Mouse (Mus musculus): ENCODE results near the gene Ncor2. TPM values are rescaled to one million over a fixed set of nuclear protein-coding genes. Genes with fewer than 3 reads are reported as not detected.

Ncor2 gene
- polyA plus RNA-seq, 1 experiment = 75.8 TPM

DNA sequence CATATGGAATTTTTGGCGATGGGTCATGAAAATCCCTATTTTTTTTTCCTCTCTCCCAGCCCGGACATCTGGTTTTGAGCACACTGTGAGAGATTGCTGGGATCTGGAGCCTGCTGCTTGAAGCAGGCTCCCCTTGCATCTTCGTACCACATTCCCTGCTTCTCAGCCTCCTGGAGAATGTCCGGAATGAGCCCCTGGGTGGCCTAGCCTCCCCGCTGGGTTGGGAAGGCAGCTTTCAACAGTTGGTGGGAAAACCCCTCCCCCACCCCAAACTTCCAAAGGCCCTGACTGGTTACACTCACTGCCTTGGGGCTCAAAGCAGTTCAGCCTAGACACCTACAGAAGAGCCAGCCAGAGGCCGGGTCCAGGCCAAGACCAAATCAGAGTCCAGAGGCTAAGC lies 5.8 kb upstream of the Ncor2 start:
- Histone ChIP-seq H3K27ac (ENCODE audit: control insufficient read depth, insufficient read depth, low read length) (no peak overlapping the region), H3K4me1 (replicated peaks; ENCODE audit: control insufficient read depth, insufficient read depth, low read length) (peaks cover 18% of the 10 kb centered on the region), H3K4me3 (ENCODE audit: control insufficient read depth, insufficient read depth, low read length) (no peak overlapping the region), H3K27me3 (ENCODE audit: control insufficient read depth, insufficient read depth, low read length) (no peaks in the 10 kb centered on the region), H3K36me3 (ENCODE audit: control insufficient read depth, insufficient read depth, low read length) (no peaks in the 10 kb centered on the region)
- TF ChIP-seq CTCF (IDR thresholded peaks at IDR 0.05; ENCODE audit: borderline replicate concordance, control insufficient read depth, extremely low read depth, insufficient read depth, low read length, poor library complexity) (no peak), POLR2A (IDR thresholded peaks at IDR 0.05; ENCODE audit: control insufficient read depth, extremely low read depth, insufficient read depth, low read length, poor library complexity) (no peak)
- WGBS = 90% methylated on average over 6 of the region's 6 CpGs
- no peak for DNase-seq

DNA sequence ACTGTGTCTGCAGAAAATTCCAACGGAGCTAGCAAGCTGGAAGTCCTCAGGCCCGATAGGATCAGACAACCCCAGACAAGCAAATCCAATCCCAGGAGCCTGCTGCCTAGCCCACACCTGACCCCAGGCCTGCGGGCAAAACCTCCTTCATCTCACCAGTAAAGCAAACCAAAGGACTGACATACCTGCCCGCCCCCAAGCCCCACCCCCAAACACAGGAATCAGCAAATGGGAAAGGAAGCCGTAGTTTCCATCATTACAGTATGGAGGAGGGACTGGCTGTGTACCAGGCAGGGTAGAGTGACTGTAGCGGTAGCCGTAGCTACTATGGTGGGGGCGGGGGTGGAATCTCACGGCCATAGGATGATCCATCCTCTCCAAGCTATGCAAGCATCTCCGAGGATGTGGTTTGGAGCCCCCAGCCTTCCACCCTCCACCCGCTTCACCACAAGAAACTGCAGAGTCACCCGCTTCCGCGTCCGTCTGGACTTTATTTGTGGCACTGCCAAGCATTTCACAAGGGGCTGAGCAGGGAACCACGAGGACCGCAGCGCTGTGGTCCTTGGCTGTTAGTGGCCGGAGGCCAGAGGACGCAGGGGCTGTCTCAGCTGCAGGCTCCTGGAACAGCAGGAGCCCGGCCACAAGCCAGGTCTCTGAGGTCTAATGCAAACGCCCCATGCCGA lies 4.4 kb upstream of the Ncor2 start:
- H3K27ac ChIP-seq (ENCODE audit: control insufficient read depth, insufficient read depth, low read length) = no peak overlapping the region
- peaks cover 21% of the 10 kb centered on the region for H3K4me1 ChIP-seq (replicated peaks; ENCODE audit: control insufficient read depth, insufficient read depth, low read length)
- TF ChIP-seq CTCF (IDR thresholded peaks at IDR 0.05; ENCODE audit: borderline replicate concordance, control insufficient read depth, extremely low read depth, insufficient read depth, low read length, poor library complexity) (no peak), POLR2A (IDR thresholded peaks at IDR 0.05; ENCODE audit: control insufficient read depth, extremely low read depth, insufficient read depth, low read length, poor library complexity) (no peak)
- WGBS = 7% methylated on average over 23 of the region's 23 CpGs
- no peaks in the 10 kb centered on the region for H3K27me3 ChIP-seq (ENCODE audit: control insufficient read depth, insufficient read depth, low read length)
- DNase-seq = peak; percentile 31
- no peak overlapping the region for H3K4me3 ChIP-seq (ENCODE audit: control insufficient read depth, insufficient read depth, low read length)
- no peaks in the 10 kb centered on the region for H3K36me3 ChIP-seq (ENCODE audit: control insufficient read depth, insufficient read depth, low read length)

DNA sequence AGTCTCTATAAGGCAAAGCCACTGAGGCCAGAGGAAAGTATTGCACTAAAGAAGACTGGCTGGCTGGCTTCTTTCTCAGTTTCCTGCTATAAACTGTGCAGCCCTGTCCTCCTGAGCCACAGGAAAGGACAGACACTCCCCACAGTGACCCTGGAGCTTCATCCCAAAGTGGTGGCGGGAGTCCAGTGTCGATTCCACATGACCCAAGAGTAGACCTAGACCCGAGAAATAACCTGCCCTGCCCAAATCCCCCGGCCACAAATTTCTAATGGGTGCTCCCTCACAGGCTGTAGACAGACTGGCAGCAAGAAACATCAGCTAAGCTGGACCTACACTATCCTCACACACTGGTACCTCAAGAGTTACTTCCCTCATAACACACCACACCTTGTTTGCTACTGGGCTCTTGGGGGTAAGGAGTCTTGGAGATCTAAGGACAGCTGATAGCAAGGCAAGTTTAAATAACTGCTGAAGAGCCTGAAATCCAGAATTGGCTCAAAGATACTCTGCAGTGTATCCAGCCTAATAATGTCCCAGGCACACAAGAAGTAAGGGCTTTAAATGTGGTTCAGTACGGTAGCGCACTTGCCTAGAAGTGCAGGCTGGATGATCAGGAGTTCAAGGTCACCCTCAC lies 1.7 kb upstream of the Ncor2 start:
- no peak overlapping the region for H3K27ac ChIP-seq (ENCODE audit: control insufficient read depth, insufficient read depth, low read length)
- H3K27me3 ChIP-seq (ENCODE audit: control insufficient read depth, insufficient read depth, low read length) = no peaks in the 10 kb centered on the region
- TF ChIP-seq POLR2A (IDR thresholded peaks at IDR 0.05; ENCODE audit: control insufficient read depth, extremely low read depth, insufficient read depth, low read length, poor library complexity) = no peak
- TF ChIP-seq CTCF (IDR thresholded peaks at IDR 0.05; ENCODE audit: borderline replicate concordance, control insufficient read depth, extremely low read depth, insufficient read depth, low read length, poor library complexity) = no peak
- no peaks in the 10 kb centered on the region for H3K36me3 ChIP-seq (ENCODE audit: control insufficient read depth, insufficient read depth, low read length)
- WGBS = 89% methylated on average over 6 of the region's 6 CpGs
- H3K4me1 ChIP-seq (replicated peaks; ENCODE audit: control insufficient read depth, insufficient read depth, low read length) = peaks cover 35% of the 10 kb centered on the region
- no peak overlapping the region for H3K4me3 ChIP-seq (ENCODE audit: control insufficient read depth, insufficient read depth, low read length)
- no peak for DNase-seq

DNA sequence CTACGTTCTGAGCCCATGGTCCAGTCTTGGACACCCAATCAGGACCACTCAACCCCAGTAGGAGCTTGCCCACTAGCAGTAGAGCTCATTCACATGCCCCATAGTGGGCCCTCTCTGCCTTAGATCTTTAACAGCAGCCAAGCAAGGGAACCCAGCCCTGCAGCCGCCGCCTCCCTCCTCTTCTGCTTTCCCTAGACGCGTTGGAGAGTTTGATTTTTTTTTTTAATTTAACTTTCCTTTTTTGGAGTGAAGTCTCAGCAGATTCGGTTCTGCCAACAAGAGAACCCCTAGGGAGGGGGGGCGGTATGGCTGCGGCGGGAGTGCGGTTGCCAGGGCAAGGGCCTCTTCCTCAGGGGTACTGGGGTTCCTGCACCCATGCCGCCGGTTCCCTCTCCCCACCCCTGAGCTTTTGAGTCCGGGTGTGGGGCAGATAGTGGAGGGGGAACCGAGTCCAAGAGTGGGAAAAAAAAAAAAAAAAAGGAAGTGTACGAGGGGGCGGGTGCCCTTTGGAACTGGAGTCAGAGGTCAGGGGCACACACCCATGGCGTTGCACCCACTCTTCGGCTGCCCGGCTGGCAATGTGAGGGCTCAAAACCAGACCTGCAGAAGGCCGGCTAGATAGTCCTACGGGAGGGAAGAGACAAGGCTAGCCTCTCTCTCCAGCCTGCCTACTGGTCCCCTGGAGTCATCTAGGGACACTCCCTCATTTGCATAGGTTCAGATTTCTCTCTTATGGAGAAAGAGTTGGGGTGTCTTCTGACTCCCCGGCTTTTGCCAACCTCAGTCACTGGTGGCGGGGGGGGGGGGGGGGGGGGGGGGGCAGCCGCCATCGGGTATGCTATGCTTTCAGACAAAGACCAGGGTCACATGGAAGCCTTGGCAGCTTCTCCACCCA lies 963 bp upstream of the Ncor2 start:
- no peaks in the 10 kb centered on the region for H3K36me3 ChIP-seq (ENCODE audit: control insufficient read depth, insufficient read depth, low read length)
- no peak for TF ChIP-seq POLR2A (IDR thresholded peaks at IDR 0.05; ENCODE audit: control insufficient read depth, extremely low read depth, insufficient read depth, low read length, poor library complexity)
- no peak for TF ChIP-seq CTCF (IDR thresholded peaks at IDR 0.05; ENCODE audit: borderline replicate concordance, control insufficient read depth, extremely low read depth, insufficient read depth, low read length, poor library complexity)
- H3K4me3 ChIP-seq (ENCODE audit: control insufficient read depth, insufficient read depth, low read length) = peak overlapping the region; percentile 46
- H3K27ac ChIP-seq (ENCODE audit: control insufficient read depth, insufficient read depth, low read length) = no peak overlapping the region
- H3K4me1 ChIP-seq (replicated peaks; ENCODE audit: control insufficient read depth, insufficient read depth, low read length) = peaks cover 35% of the 10 kb centered on the region
- peak; percentile 44 for DNase-seq
- under 1% methylated on average over 25 of the region's 25 CpGs for WGBS
- no peaks in the 10 kb centered on the region for H3K27me3 ChIP-seq (ENCODE audit: control insufficient read depth, insufficient read depth, low read length)

DNA sequence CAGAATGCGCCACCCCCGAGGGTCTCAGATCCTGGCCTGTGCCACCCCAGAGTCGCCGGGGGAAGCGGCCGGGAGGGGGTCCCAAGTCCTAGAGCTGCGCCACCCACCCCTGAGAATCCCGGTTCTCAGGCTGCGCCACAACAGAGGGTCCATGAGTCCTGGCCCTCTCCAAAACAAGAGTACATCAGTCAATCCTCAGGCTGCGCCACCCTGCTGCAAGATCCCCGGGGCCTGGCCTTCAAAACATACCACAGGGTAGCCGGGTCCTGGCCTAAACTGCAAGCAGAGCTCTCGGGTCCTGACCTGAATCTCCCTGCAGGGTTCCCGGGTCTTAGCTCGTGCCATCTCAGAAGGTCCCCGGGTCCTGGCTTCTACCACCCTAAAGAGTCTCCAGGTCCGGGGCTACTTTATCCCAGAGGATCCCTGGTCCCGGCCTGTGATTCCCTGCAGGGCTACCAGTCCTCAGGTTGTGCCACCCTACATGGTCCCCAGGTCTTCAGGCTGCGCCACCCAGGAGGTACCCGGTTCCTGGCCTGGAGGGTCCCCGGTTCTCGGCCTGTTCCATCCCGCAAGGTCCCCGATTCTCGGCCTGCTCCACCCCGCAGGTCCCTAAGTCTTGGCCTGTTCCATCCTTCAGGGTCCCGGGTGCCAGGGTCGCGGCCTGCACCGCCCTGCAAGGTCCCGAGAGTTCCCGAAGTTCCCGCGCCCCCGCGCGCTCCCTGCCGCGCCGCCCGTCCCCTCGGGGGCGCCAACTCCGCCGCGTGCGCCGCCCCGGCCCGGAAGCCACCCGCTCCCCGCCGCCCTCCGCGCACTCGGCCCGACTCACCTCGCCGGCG lies 630 bp downstream of the Ncor2 start:
- whole genome bisulfite sequencing = under 1% methylated on average over 58 of the region's 60 CpGs
- H3K4me1 ChIP-seq (replicated peaks; ENCODE audit: control insufficient read depth, insufficient read depth, low read length) = peaks cover 29% of the 10 kb centered on the region
- H3K36me3 ChIP-seq (ENCODE audit: control insufficient read depth, insufficient read depth, low read length) = no peaks in the 10 kb centered on the region
- no peaks in the 10 kb centered on the region for H3K27me3 ChIP-seq (ENCODE audit: control insufficient read depth, insufficient read depth, low read length)
- 0 out of 2 replicates have a peak overlapping the region, but pooled peaks have one; percentile 5 for H3K27ac ChIP-seq (ENCODE audit: control insufficient read depth, insufficient read depth, low read length)
- TF ChIP-seq CTCF (IDR thresholded peaks at IDR 0.05; ENCODE audit: borderline replicate concordance, control insufficient read depth, extremely low read depth, insufficient read depth, low read length, poor library complexity) (no peak), POLR2A (IDR thresholded peaks at IDR 0.05; ENCODE audit: control insufficient read depth, extremely low read depth, insufficient read depth, low read length, poor library complexity) (no peak)
- H3K4me3 ChIP-seq (ENCODE audit: control insufficient read depth, insufficient read depth, low read length) = peak overlapping the region; percentile 86
- DNase-seq = peak; percentile 75

Data from thymus, adult 2 months (tissue).